Comparison of ENCODE assay signal across 8 mouse cellular contexts in genomic region chr5:90964316-90964715, GRCm38 (mm10). TPM values are rescaled to one million over a fixed set of nuclear protein-coding genes. Genes with fewer than 3 reads are reported as not detected.
DNase-seq lines count a peak whose midpoint lies in the region; ATAC-seq lines count a peak whose summit lies in the region.

No protein-coding gene starts in this region.

- peak; percentile 50 for DNase-seq in embryo, embryonic 10 days (ENCODE audit: low spot score)
- no peak for DNase-seq in embryo, embryonic 9.5 days (ENCODE audit: extremely low spot score)
- DNase-seq in spleen, postnatal 4 days (ENCODE audit: low spot score in 2 of 2) = peak; percentile 18 to 68
- DNase-seq in spleen, postnatal 36 days (ENCODE audit: low spot score in 2 of 2) = no peak
- DNase-seq in induced T-regulatory cell, adult 2 months (ENCODE audit: low read depth) = peak; percentile 42
- DNase-seq in right cerebral cortex, postnatal 36 days (ENCODE audit: low spot score in 2 of 2) = no peak
- no peak for DNase-seq in layer of hippocampus, adult 11-12 months (ENCODE audit: low spot score)

- peak; percentile 51; the same call in 1 of the 2 replicates for ATAC-seq in neutrophil, adult 5-6 weeks (ENCODE audit: extremely low read depth, insufficient number of reproducible peaks, low FRiP score, poor library complexity, severe bottlenecking)

RNA-seq across cellular contexts. Expression of gene Mthfd2l, which starts 33.4 kb away (rescaled TPM):
- 5.5 and 7.7 TPM in 2 replicates for total RNA-seq in neutrophil, adult 5-6 weeks (2017)

Comparison
In these comparisons a context has a peak if more than half of its experiments do, and no peak if none do; other contexts are left out.
1. DNase-seq: peak in embryo, embryonic 10 days (single experiment), spleen, postnatal 4 days (2 of 2) and induced T-regulatory cell, adult 2 months (single experiment); none in embryo, embryonic 9.5 days (single experiment), spleen, postnatal 36 days (0 of 2), right cerebral cortex, postnatal 36 days (0 of 2) and layer of hippocampus, adult 11-12 months (single experiment).